Mouse (Mus musculus): ENCODE measurements around the gene Tmx4. TPM values are rescaled to one million over a fixed set of nuclear protein-coding genes. Genes with fewer than 3 reads are reported as not detected.
A peak's percentile ranks its signal among the peaks of the same experiment; 100 is the strongest.

Tmx4 gene
- total and polyA plus RNA-seq, 2 experiments from 2014 or later, result 110 to 153 TPM

GRCm38 (mm10) chr2:134675465-134675864 lies 31.5 kb upstream of the Tmx4 start:
- 90% methylated on average over 1 of the region's 1 CpGs for WGBS
- Histone ChIP-seq H3K4me3 (ENCODE audit: low read depth, low read length) (no peak overlapping the region), H3K27ac (ENCODE audit: low read depth, low read length) (no peak overlapping the region), H3K9ac (replicated peaks; ENCODE audit: low read length, poor library complexity, severe bottlenecking) (no peak overlapping the region), H3K4me1 (ENCODE audit: insufficient read depth, low read length) (no peaks in the 10 kb centered on the region), H3K4me2 (ENCODE audit: low read depth, low read length, poor library complexity, severe bottlenecking) (no peak overlapping the region), H3K27me3 (ENCODE audit: insufficient read depth, low read length) (no peaks in the 10 kb centered on the region), H3K36me3 (ENCODE audit: insufficient read depth, low read length) (no peaks in the 10 kb centered on the region), H3K9me3 (ENCODE audit: low read length) (no peaks in the 10 kb centered on the region)
- no peak for ATAC-seq (ENCODE audit: low FRiP score)
- no peak for DNase-seq (ENCODE audit: low spot score)
- TF ChIP-seq CTCF (IDR thresholded peaks at IDR 0.05), result no peak

- H3K4me1 ChIP-seq (ENCODE audit: insufficient read depth, low read length), result no peaks in the 10 kb centered on the region
- TF ChIP-seq CTCF (IDR thresholded peaks at IDR 0.05), result peak; percentile 73
- 77% methylated on average over 5 of the region's 5 CpGs for WGBS
- no peaks in the 10 kb centered on the region for H3K27me3 ChIP-seq (ENCODE audit: insufficient read depth, low read length)
- H3K27ac ChIP-seq (ENCODE audit: low read depth, low read length), result no peak overlapping the region
- H3K36me3 ChIP-seq (ENCODE audit: insufficient read depth, low read length), result no peaks in the 10 kb centered on the region
- DNase-seq (ENCODE audit: low spot score), result peak; percentile 31
- H3K4me2 ChIP-seq (ENCODE audit: low read depth, low read length, poor library complexity, severe bottlenecking), result no peak overlapping the region
- ATAC-seq (ENCODE audit: low FRiP score), result no peak
- no peak overlapping the region for H3K9ac ChIP-seq (replicated peaks; ENCODE audit: low read length, poor library complexity, severe bottlenecking)
- H3K9me3 ChIP-seq (ENCODE audit: low read length), result no peaks in the 10 kb centered on the region
- H3K4me3 ChIP-seq (ENCODE audit: low read depth, low read length), result no peak overlapping the region
These were observed 29.7 kb upstream of the Tmx4 start for GRCm38 (mm10) chr2:134673604-134674003.

GRCm38 (mm10) chr2:134656477-134656876 lies 12.5 kb upstream of the Tmx4 start:
- no peak for DNase-seq (ENCODE audit: low spot score)
- ATAC-seq (ENCODE audit: low FRiP score), result no peak
- no peak overlapping the region for H3K27ac ChIP-seq (ENCODE audit: low read depth, low read length)

GRCm38 (mm10) chr2:134654668-134655067 lies 10.7 kb upstream of the Tmx4 start:
- no peaks in the 10 kb centered on the region for H3K9me3 ChIP-seq (ENCODE audit: low read length)
- no peak for TF ChIP-seq CTCF (IDR thresholded peaks at IDR 0.05)
- DNase-seq (ENCODE audit: low spot score) (no peak), ATAC-seq (ENCODE audit: low FRiP score) (no peak)
- no peak overlapping the region for H3K27ac ChIP-seq (ENCODE audit: low read depth, low read length)
- H3K4me3 ChIP-seq (ENCODE audit: low read depth, low read length), result no peak overlapping the region
- no peak overlapping the region for H3K4me2 ChIP-seq (ENCODE audit: low read depth, low read length, poor library complexity, severe bottlenecking)
- H3K9ac ChIP-seq (replicated peaks; ENCODE audit: low read length, poor library complexity, severe bottlenecking), result no peak overlapping the region
- H3K36me3 ChIP-seq (ENCODE audit: insufficient read depth, low read length), result no peaks in the 10 kb centered on the region
- H3K27me3 ChIP-seq (ENCODE audit: insufficient read depth, low read length), result no peaks in the 10 kb centered on the region
- no peaks in the 10 kb centered on the region for H3K4me1 ChIP-seq (ENCODE audit: insufficient read depth, low read length)

More at GRCm38 (mm10) chr2:134656477-134656876, 12.5 kb upstream of the Tmx4 start:
- no peaks in the 10 kb centered on the region for H3K4me1 ChIP-seq (ENCODE audit: insufficient read depth, low read length)
- no peak overlapping the region for H3K9ac ChIP-seq (replicated peaks; ENCODE audit: low read length, poor library complexity, severe bottlenecking)
- no peaks in the 10 kb centered on the region for H3K9me3 ChIP-seq (ENCODE audit: low read length)
- no peaks in the 10 kb centered on the region for H3K27me3 ChIP-seq (ENCODE audit: insufficient read depth, low read length)
- no peak overlapping the region for H3K4me2 ChIP-seq (ENCODE audit: low read depth, low read length, poor library complexity, severe bottlenecking)
- WGBS, result 38% methylated on average over 4 of the region's 4 CpGs
- no peak overlapping the region for H3K4me3 ChIP-seq (ENCODE audit: low read depth, low read length)
- no peak for TF ChIP-seq CTCF (IDR thresholded peaks at IDR 0.05)
- no peaks in the 10 kb centered on the region for H3K36me3 ChIP-seq (ENCODE audit: insufficient read depth, low read length)

GRCm38 (mm10) chr2:134652759-134653158 lies 8.8 kb upstream of the Tmx4 start:
- Histone ChIP-seq H3K4me3 (ENCODE audit: low read depth, low read length) (no peak overlapping the region), H3K36me3 (ENCODE audit: insufficient read depth, low read length) (no peaks in the 10 kb centered on the region), H3K4me1 (ENCODE audit: insufficient read depth, low read length) (no peaks in the 10 kb centered on the region), H3K9me3 (ENCODE audit: low read length) (no peaks in the 10 kb centered on the region), H3K27me3 (ENCODE audit: insufficient read depth, low read length) (no peaks in the 10 kb centered on the region), H3K4me2 (ENCODE audit: low read depth, low read length, poor library complexity, severe bottlenecking) (no peak overlapping the region), H3K9ac (replicated peaks; ENCODE audit: low read length, poor library complexity, severe bottlenecking) (no peak overlapping the region), H3K27ac (ENCODE audit: low read depth, low read length) (no peak overlapping the region)
- ATAC-seq (ENCODE audit: low FRiP score) (no peak), DNase-seq (ENCODE audit: low spot score) (no peak)
- TF ChIP-seq CTCF (IDR thresholded peaks at IDR 0.05), result no peak
- 86% methylated on average over 5 of the region's 5 CpGs for WGBS

GRCm38 (mm10) chr2:134648999-134649398 lies 5.1 kb upstream of the Tmx4 start:
- 79% methylated on average over 3 of the region's 3 CpGs for WGBS
- Histone ChIP-seq H3K27me3 (ENCODE audit: insufficient read depth, low read length) (no peaks in the 10 kb centered on the region), H3K4me3 (ENCODE audit: low read depth, low read length) (no peak overlapping the region), H3K4me2 (ENCODE audit: low read depth, low read length, poor library complexity, severe bottlenecking) (no peak overlapping the region), H3K4me1 (ENCODE audit: insufficient read depth, low read length) (peaks cover 8% of the 10 kb centered on the region), H3K27ac (ENCODE audit: low read depth, low read length) (no peak overlapping the region), H3K9me3 (ENCODE audit: low read length) (no peaks in the 10 kb centered on the region), H3K9ac (replicated peaks; ENCODE audit: low read length, poor library complexity, severe bottlenecking) (no peak overlapping the region), H3K36me3 (ENCODE audit: insufficient read depth, low read length) (no peaks in the 10 kb centered on the region)
- DNase-seq (ENCODE audit: low spot score) (no peak), ATAC-seq (ENCODE audit: low FRiP score) (no peak)
- TF ChIP-seq CTCF (IDR thresholded peaks at IDR 0.05), result no peak
